Mouse (Mus musculus): ENCODE results near the gene Prpsap1.
A peak's percentile ranks its signal among the peaks of the same experiment; 100 is the strongest.
"Not testable (repeated sequence)": the region's sequence is repeated elsewhere in the genome, so short reads cannot be mapped to it uniquely, and the experiment has no call there.

Prpsap1 gene

GRCm38 (mm10) chr11:116515330-116516020 is 21.5 kb upstream of the Prpsap1 start:
- DNase-seq (ENCODE audit: low read depth, low spot score): no peak

- DNase-seq (ENCODE audit: low read depth, low spot score): no peak
Measured at GRCm38 (mm10) chr11:116513531-116514038, 19.6 kb upstream of the Prpsap1 start.

GRCm38 (mm10) chr11:116512987-116513386 is 19.0 kb upstream of the Prpsap1 start:
- no peak for DNase-seq (ENCODE audit: low read depth, low spot score)

GRCm38 (mm10) chr11:116512154-116512553 is 18.2 kb upstream of the Prpsap1 start:
- DNase-seq (ENCODE audit: low read depth, low spot score): no peak

GRCm38 (mm10) chr11:116511301-116511868 is 17.4 kb upstream of the Prpsap1 start:
- DNase-seq (ENCODE audit: low read depth, low spot score): no peak

GRCm38 (mm10) chr11:116508689-116509088 is 14.7 kb upstream of the Prpsap1 start:
- DNase-seq (ENCODE audit: low read depth, low spot score): peak; percentile 86

- DNase-seq (ENCODE audit: low read depth, low spot score): no peak
Measured at GRCm38 (mm10) chr11:116506151-116506875, 12.3 kb upstream of the Prpsap1 start.

GRCm38 (mm10) chr11:116505573-116505972 is 11.6 kb upstream of the Prpsap1 start:
- DNase-seq (ENCODE audit: low read depth, low spot score): no peak

- no peak for DNase-seq (ENCODE audit: low read depth, low spot score)
Measured at GRCm38 (mm10) chr11:116504516-116504915, 10.5 kb upstream of the Prpsap1 start.

GRCm38 (mm10) chr11:116501005-116501746 is 7.2 kb upstream of the Prpsap1 start:
- peak; percentile 86 for DNase-seq (ENCODE audit: low read depth, low spot score)

- no peak for DNase-seq (ENCODE audit: low read depth, low spot score)
Measured at GRCm38 (mm10) chr11:116499018-116499417, 5.0 kb upstream of the Prpsap1 start.

- no peak for DNase-seq (ENCODE audit: low read depth, low spot score)
Measured at GRCm38 (mm10) chr11:116498596-116498995, 4.6 kb upstream of the Prpsap1 start.

GRCm38 (mm10) chr11:116497313-116497712 is 3.3 kb upstream of the Prpsap1 start:
- DNase-seq (ENCODE audit: low read depth, low spot score): no peak

- DNase-seq (ENCODE audit: low read depth, low spot score): peak; percentile 44
Measured at GRCm38 (mm10) chr11:116494474-116495174, 622 bp upstream of the Prpsap1 start.

GRCm38 (mm10) chr11:116493191-116493590 is 811 bp downstream of the Prpsap1 start:
- no peak for DNase-seq (ENCODE audit: low read depth, low spot score)

GRCm38 (mm10) chr11:116492507-116492906 is 1.5 kb downstream of the Prpsap1 start:
- not testable (repeated sequence) for DNase-seq (ENCODE audit: low read depth, low spot score)

- DNase-seq (ENCODE audit: low read depth, low spot score): peak; percentile 20
Measured at GRCm38 (mm10) chr11:116491338-116491737, 2.7 kb downstream of the Prpsap1 start.

- peak; percentile 89 for DNase-seq (ENCODE audit: low read depth, low spot score)
Measured at GRCm38 (mm10) chr11:116490232-116491107, 3.5 kb downstream of the Prpsap1 start.

GRCm38 (mm10) chr11:116489771-116490231 is 4.2 kb downstream of the Prpsap1 start:
- peak; percentile 47 for DNase-seq (ENCODE audit: low read depth, low spot score)

All from 3T3-L1 (cell line).